ENCODE assay signal across 8 mouse cellular contexts in genomic region chr9:58487851-58488801, GRCm38 (mm10). TPM values are rescaled to one million over a fixed set of nuclear protein-coding genes. Genes with fewer than 3 reads are reported as not detected.
DNase-seq lines count a peak whose midpoint lies in the region; ATAC-seq and TF ChIP-seq lines count a peak whose summit lies in the region.

Insyn1 (plus strand) TSS chr9:58488603.

- no peaks in the 10 kb centered on the region for H3K79me2 ChIP-seq in CH12.LX (replicated peaks; ENCODE audit: control insufficient read depth, extremely low read depth, insufficient read depth, poor library complexity, severe bottlenecking)

- no peaks in the 10 kb centered on the region for H3K9me3 ChIP-seq in CH12.LX (replicated peaks; ENCODE audit: low read length)
- H3K9me3 ChIP-seq in embryonic facial prominence, embryonic 15.5 days (replicated peaks), result no peaks in the 10 kb centered on the region
- H3K9me3 ChIP-seq in heart, embryonic 12.5 days (replicated peaks), result no peaks in the 10 kb centered on the region
- H3K9me3 ChIP-seq in kidney, postnatal 0 days (replicated peaks; ENCODE audit: low read length), result no peaks in the 10 kb centered on the region
- H3K9me3 ChIP-seq in liver, embryonic 15.5 days (replicated peaks), result no peaks in the 10 kb centered on the region

- peaks cover 52% of the 10 kb centered on the region for H3K27me3 ChIP-seq in CH12.LX (replicated peaks)
- H3K27me3 ChIP-seq in embryonic facial prominence, embryonic 15.5 days, result peaks cover 16% of the 10 kb centered on the region; the same call in 1 of the 2 replicates
- H3K27me3 ChIP-seq in heart, embryonic 12.5 days (replicated peaks), result peaks cover 76% of the 10 kb centered on the region
- H3K27me3 ChIP-seq in kidney, postnatal 0 days (ENCODE audit: insufficient read depth, low read length), result 0 out of 2 replicates have a peak, but pooled peaks cover 5% of the 10 kb centered on the region
- peaks cover 82% of the 10 kb centered on the region for H3K27me3 ChIP-seq in liver, embryonic 15.5 days

- H3K4me2 ChIP-seq in CH12.LX (ENCODE audit: insufficient read depth, low read depth, poor library complexity, severe bottlenecking), result peak within 1 kb of the TSS; percentile 46
- H3K4me2 ChIP-seq in embryonic facial prominence, embryonic 15.5 days (replicated peaks), result peak within 1 kb of the TSS; percentile 93
- peak within 1 kb of the TSS; percentile 92 for H3K4me2 ChIP-seq in heart, embryonic 12.5 days
- H3K4me2 ChIP-seq in kidney, postnatal 0 days (ENCODE audit: low read length), result peak within 1 kb of the TSS; percentile 99
- peak within 1 kb of the TSS; percentile 67 for H3K4me2 ChIP-seq in liver, embryonic 15.5 days

- TF ChIP-seq POLR2A in CH12.LX (IDR thresholded peaks at IDR 0.05; ENCODE audit: low read depth, low read length), result no peak; the same call in 1 of the 2 replicates
- peak; percentile 80 for TF ChIP-seq POLR2A in olfactory bulb, adult 2 months (IDR thresholded peaks at IDR 0.05; ENCODE audit: insufficient read depth, low read depth, low read length)

- ATAC-seq in embryonic facial prominence, embryonic 15.5 days (ENCODE audit: insufficient number of reproducible peaks, low FRiP score, low TSS enrichment, low read depth), result peak; percentile 85
- ATAC-seq in heart, embryonic 12.5 days (ENCODE audit: insufficient number of reproducible peaks, low FRiP score), result peak; percentile 61
- peak; percentile 66 for ATAC-seq in kidney, postnatal 0 days (replicated peaks; ENCODE audit: low FRiP score, low read depth)
- ATAC-seq in liver, embryonic 15.5 days (ENCODE audit: insufficient read depth), result no peak

- peaks cover 0 to 11% of the 10 kb centered on the region in 2 experiments for H3K36me3 ChIP-seq in CH12.LX (replicated peaks in 1 of 2; ENCODE audit: control insufficient read depth in 1 of 2, insufficient read depth in 1 of 2, low read length in 1 of 2)
- no peaks in the 10 kb centered on the region for H3K36me3 ChIP-seq in embryonic facial prominence, embryonic 15.5 days
- H3K36me3 ChIP-seq in heart, embryonic 12.5 days, result no peaks in the 10 kb centered on the region
- H3K36me3 ChIP-seq in kidney, postnatal 0 days (ENCODE audit: insufficient read depth, low read length), result no peaks in the 10 kb centered on the region
- no peaks in the 10 kb centered on the region for H3K36me3 ChIP-seq in liver, embryonic 15.5 days (replicated peaks)

- no peak for DNase-seq in CH12.LX (ENCODE audit: extremely low read depth)
- DNase-seq in adrenal gland, postnatal 36 days, result peak; percentile 78 to 82
- peak; percentile 76 for DNase-seq in kidney, postnatal 0 days (ENCODE audit: low spot score)
- no peak for DNase-seq in spleen, adult 12 weeks (ENCODE audit: low spot score)

- in situ Hi-C loops in CH12.LX (cut with MboI; ENCODE audit: low pct_ligation_motif_present, low pct_unique_long_range_greater_than_20kb, low sequenced_read_pairs), result no loop called here

- TF ChIP-seq CTCF in CH12.LX (conservative IDR thresholded peaks at IDR 0.05 in 1 of 2, IDR thresholded peaks at IDR 0.05 in 1 of 2; ENCODE audit: low read depth in 2 of 2, low read length in 2 of 2), result no peak
- TF ChIP-seq CTCF in kidney, postnatal 0 days (IDR thresholded peaks at IDR 0.05; ENCODE audit: low read depth), result no peak
- TF ChIP-seq CTCF in olfactory bulb, adult 2 months (IDR thresholded peaks at IDR 0.05; ENCODE audit: insufficient read depth, low read depth, low read length), result no peak

- under 1% methylated on average over 86 of the region's 104 CpGs for WGBS in embryonic facial prominence, embryonic 15.5 days
- under 1% methylated on average over 100 of the region's 104 CpGs for WGBS in heart, embryonic 12.5 days
- WGBS in kidney, postnatal 0 days, result under 1% methylated on average over 85 of the region's 104 CpGs
- under 1% methylated on average over 102 of the region's 104 CpGs for whole genome bisulfite sequencing in liver, embryonic 15.5 days (ENCODE audit: insufficient replicate concordance)
- under 1% methylated on average over 104 of the region's 104 CpGs for WGBS in olfactory bulb, adult 2 months

- TF ChIP-seq EP300 in CH12.LX (IDR thresholded peaks at IDR 0.05; ENCODE audit: low read length), result no peak

- H3K27ac ChIP-seq in CH12.LX (ENCODE audit: insufficient read depth, low read depth), result no peak within 1 kb of the TSS
- peak within 1 kb of the TSS; percentile 86 for H3K27ac ChIP-seq in embryonic facial prominence, embryonic 15.5 days (replicated peaks)
- 0 out of 2 replicates have a peak within 1 kb of the TSS, but pooled peaks have one; percentile 15 for H3K27ac ChIP-seq in heart, embryonic 12.5 days (ENCODE audit: poor library complexity, severe bottlenecking)
- H3K27ac ChIP-seq in kidney, postnatal 0 days, result peak within 1 kb of the TSS; percentile 68
- no peak within 1 kb of the TSS for H3K27ac ChIP-seq in liver, embryonic 15.5 days (replicated peaks)
- peak within 1 kb of the TSS; percentile 82 for H3K27ac ChIP-seq in olfactory bulb, adult 2 months (ENCODE audit: insufficient read depth, low read depth, low read length)

- H3K4me3 ChIP-seq in CH12.LX (replicated peaks in 1 of 3; ENCODE audit: low read depth in 2 of 3, low read length in 2 of 3, poor library complexity in 1 of 3), result peak within 1 kb of the TSS; percentile 50 to 65 (median 58)
- H3K4me3 ChIP-seq in embryonic facial prominence, embryonic 15.5 days (replicated peaks), result peak within 1 kb of the TSS; percentile 68
- H3K4me3 ChIP-seq in heart, embryonic 12.5 days, result peak within 1 kb of the TSS; percentile 61
- H3K4me3 ChIP-seq in kidney, postnatal 0 days (replicated peaks; ENCODE audit: low read depth, low read length), result peak within 1 kb of the TSS; percentile 61
- peak within 1 kb of the TSS; percentile 42 for H3K4me3 ChIP-seq in liver, embryonic 15.5 days (replicated peaks)
- peak within 1 kb of the TSS; percentile 71 for H3K4me3 ChIP-seq in olfactory bulb, adult 2 months (ENCODE audit: insufficient read depth, low read depth, low read length)

- peak within 1 kb of the TSS; percentile 37 for H3K9ac ChIP-seq in CH12.LX (ENCODE audit: insufficient read depth, low read depth)
- H3K9ac ChIP-seq in embryonic facial prominence, embryonic 15.5 days, result peak within 1 kb of the TSS; percentile 54
- H3K9ac ChIP-seq in heart, embryonic 12.5 days, result peak within 1 kb of the TSS; percentile 82
- peak within 1 kb of the TSS; percentile 72 for H3K9ac ChIP-seq in kidney, postnatal 0 days (ENCODE audit: low read depth, low read length)
- H3K9ac ChIP-seq in liver, embryonic 15.5 days, result no peak within 1 kb of the TSS; the same call in 1 of the 2 replicates

- TF ChIP-seq RAD21 in CH12.LX (IDR thresholded peaks at IDR 0.05; ENCODE audit: low read depth, low read length), result no peak

- dilution Hi-C loops in CH12.LX (cut with MboI; ENCODE audit: extremely low pct_ligation_motif_present, extremely low pct_unique_long_range_greater_than_20kb, low sequenced_read_pairs), result no loop called here

- peaks cover 0 to 17% of the 10 kb centered on the region in 2 experiments; a peak in 2 of 4 replicates for H3K4me1 ChIP-seq in CH12.LX (ENCODE audit: control insufficient read depth in 1 of 2, insufficient read depth in 2 of 2)
- H3K4me1 ChIP-seq in embryonic facial prominence, embryonic 15.5 days, result peaks cover 32% of the 10 kb centered on the region
- H3K4me1 ChIP-seq in heart, embryonic 12.5 days (replicated peaks), result peaks cover 15% of the 10 kb centered on the region
- peaks cover 19% of the 10 kb centered on the region; the same call in 1 of the 2 replicates for H3K4me1 ChIP-seq in kidney, postnatal 0 days (replicated peaks; ENCODE audit: insufficient read depth, low read length)
- H3K4me1 ChIP-seq in liver, embryonic 15.5 days (replicated peaks), result peaks cover 5% of the 10 kb centered on the region; the same call in 1 of the 2 replicates
- H3K4me1 ChIP-seq in olfactory bulb, adult 2 months (ENCODE audit: control insufficient read depth, insufficient read depth, low read length), result peaks cover 30% of the 10 kb centered on the region

TF ChIP-seq in CH12.LX, 34 proteins besides CTCF, POLR2A, EP300 and RAD21:
- peak; percentile 33; the same call in 1 of the 2 replicates for TF ChIP-seq NRF1 (IDR thresholded peaks at IDR 0.05; ENCODE audit: low read depth, low read length)
- TF ChIP-seq ZC3H11A (IDR thresholded peaks at IDR 0.05; ENCODE audit: low read depth, low read length), result no peak
- TF ChIP-seq UBTF (IDR thresholded peaks at IDR 0.05; ENCODE audit: low read depth, low read length), result peak; percentile 97

RNA-seq across cellular contexts. Expression of gene Insyn1, which starts in this region (rescaled TPM):
- total RNA-seq in CH12.LX (2012; rRNA removed) (3.0 and 5.5 TPM in 2 replicates), CH12.LX (2014; rRNA removed) (1.1 and 2.4 TPM in 2 replicates)
- polyA plus RNA-seq in CH12.LX (2012; ENCODE audit: insufficient read length, low read depth), result 2.5 and 2.6 TPM in 2 replicates
- total RNA-seq in adrenal gland, postnatal 36 days (2021), result 10 to 100 TPM in 1 of 2 experiments, 1 to 10 TPM in 1; 8.3 to 10.6 TPM
- polyA plus RNA-seq in embryonic facial prominence, embryonic 15.5 days (2015; fragmentation: Nextera tagmentation; extraction: Ambion mirVana), result 3.7 and 4.6 TPM in 2 replicates
- 0.97 and 1.3 TPM in 2 replicates for polyA plus RNA-seq in heart, embryonic 12.5 days (2016; fragmentation: Nextera tagmentation; extraction: Ambion mirVana)
- 0.89 and 1.4 TPM in 2 replicates for polyA plus RNA-seq in kidney, postnatal 0 days (2015; fragmentation: Nextera tagmentation; extraction: Ambion mirVana)
- polyA plus RNA-seq in liver, embryonic 15.5 days (2015; fragmentation: Nextera tagmentation; extraction: Ambion mirVana), result 0.09 TPM in 1 of 2 replicates, not detected in the other
- polyA plus RNA-seq in olfactory bulb, adult 2 months (2012; ENCODE audit: insufficient read depth, insufficient read length, low replicate concordance, missing spikeins), result not detected in 2 replicates

Comparison
In these comparisons a context has a peak if more than half of its experiments do, and no peak if none do; other contexts are left out.
1. DNase-seq: peak in adrenal gland, postnatal 36 days (2 of 2) and kidney, postnatal 0 days (single experiment); none in CH12.LX (single experiment) and spleen, adult 12 weeks (single experiment).
2. H3K27ac ChIP-seq: peak in embryonic facial prominence, embryonic 15.5 days (single experiment), heart, embryonic 12.5 days (single experiment), kidney, postnatal 0 days (single experiment) and olfactory bulb, adult 2 months (single experiment); none in CH12.LX (single experiment) and liver, embryonic 15.5 days (single experiment).
3. H3K4me2 ChIP-seq: peak in every context shown above with its lines; median percentile 99 in kidney, postnatal 0 days; 93 in embryonic facial prominence, embryonic 15.5 days; 92 in heart, embryonic 12.5 days; 67 in liver, embryonic 15.5 days; 46 in CH12.LX.
4. Peak in every context shown above with its lines, with median percentiles within 50 percentile points of each other: H3K4me3 ChIP-seq.